Mouse (Mus musculus) midbrain, embryonic 13.5 days (tissue): ENCODE measurements at regions not wholly inside any gene's neighbourhood (a gene's known extent, or its start where the extent isn't known, plus 50 kb on each side); places are given as distances from the start of the nearest gene placed in this dataset.

ENCODE experiments used
- ATAC-seq: fragments of 200-750 bp; cut with Nextera tagmentation; 2 replicates; pipeline ENCODE4 v1.8.0; 2017; ENCODE audit warnings: mild to moderate bottlenecking, moderate TSS enrichment, moderate library complexity
- H3K27ac ChIP-seq: fragments of 300-500 bp; sonication (generic); 2 replicates; pipeline ENCODE4 v1.5.1; 2015; ENCODE audit warnings: inconsistent platforms, mild to moderate bottlenecking, moderate library complexity
- H3K27me3 ChIP-seq: fragments of 300-500 bp; sonication (generic); 2 replicates; pipeline ENCODE4 v1.6.1; 2015; ENCODE audit warnings: mild to moderate bottlenecking, inconsistent platforms
- H3K36me3 ChIP-seq: fragments of 300-500 bp; sonication (generic); 2 replicates; pipeline ENCODE4 v1.6.1; 2015; ENCODE audit warnings: mild to moderate bottlenecking, inconsistent platforms
- H3K4me1 ChIP-seq: fragments of 300-500 bp; sonication (generic); replicated peaks from 2 replicates; pipeline ENCODE4 v1.6.1; 2015; ENCODE audit warnings: inconsistent platforms
- H3K4me2 ChIP-seq: fragments of 300-500 bp; sonication (generic); replicated peaks from 2 replicates; pipeline ENCODE4 v1.6.1; 2015; ENCODE audit warnings: moderate library complexity, mild to moderate bottlenecking, inconsistent platforms
- H3K4me3 ChIP-seq: fragments of 300-500 bp; sonication (generic); replicated peaks from 2 replicates; pipeline ENCODE4 v1.5.1; 2015; ENCODE audit warnings: mild to moderate bottlenecking, inconsistent platforms
- H3K9ac ChIP-seq: fragments of 300-500 bp; sonication (generic); replicated peaks from 2 replicates; pipeline ENCODE4 v1.6.1; 2015; ENCODE audit warnings: mild to moderate bottlenecking, inconsistent platforms
- H3K9me3 ChIP-seq: fragments of 300-500 bp; sonication (generic); 2 replicates; pipeline ENCODE4 v1.6.1; 2016; ENCODE audit warnings: mild to moderate bottlenecking, inconsistent platforms
- WGBS: fragments of 180-500 bp; shearing (Covaris S2); methylation state at CpG from one replicate; pipeline ENCODE4 v1.1.7; 2015; 5-methylcytosine and 5-hydroxymethylcytosine counted together

DNA sequence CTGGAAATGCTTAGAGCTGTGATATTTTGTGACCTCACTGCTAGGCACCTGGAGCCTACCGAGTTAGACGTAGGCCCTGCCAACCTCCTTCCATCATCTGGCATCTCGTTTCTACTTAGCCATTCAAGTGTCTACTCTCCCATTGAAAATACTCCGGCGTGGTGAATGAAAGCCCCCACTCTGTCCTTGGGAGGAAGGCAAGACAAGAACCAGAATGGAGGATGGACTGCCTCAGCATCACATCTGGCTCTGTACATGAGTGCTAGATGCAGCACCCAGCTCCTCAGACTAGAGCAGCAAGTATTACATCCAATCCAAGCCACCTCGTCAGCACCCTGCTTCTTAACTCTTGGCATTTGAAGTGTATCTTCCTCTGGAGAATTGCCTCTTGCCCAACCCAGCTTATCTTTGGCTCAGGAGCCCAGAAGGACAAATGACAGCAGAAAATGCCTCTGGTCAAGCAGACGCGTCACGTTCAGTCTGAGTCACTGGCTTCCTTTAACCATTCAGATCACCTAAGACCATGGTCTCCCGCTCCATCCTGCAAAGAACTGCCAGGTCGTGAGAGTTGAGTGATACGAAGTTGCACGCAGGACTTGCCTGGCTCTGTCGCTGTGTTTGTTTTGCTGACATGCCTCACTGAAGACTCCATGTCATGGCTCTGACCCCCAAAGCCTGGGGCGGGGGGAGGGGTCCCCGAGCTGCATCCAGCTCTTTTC, 132.3 kb downstream of the Tfap2a start:
- Histone ChIP-seq H3K27ac (peak overlapping the region; percentile 54; the same call in 1 of the 2 replicates), H3K4me3 (peak overlapping the region; percentile 34), H3K27me3 (no peaks in the 10 kb centered on the region), H3K36me3 (no peaks in the 10 kb centered on the region), H3K9ac (peak overlapping the region; percentile 39), H3K9me3 (no peaks in the 10 kb centered on the region), H3K4me1 (peaks cover 23% of the 10 kb centered on the region), H3K4me2 (peak overlapping the region; percentile 56)
- 52% methylated on average over 16 of the region's 16 CpGs for WGBS
- no peak; the same call in 1 of the 2 replicates for ATAC-seq

DNA sequence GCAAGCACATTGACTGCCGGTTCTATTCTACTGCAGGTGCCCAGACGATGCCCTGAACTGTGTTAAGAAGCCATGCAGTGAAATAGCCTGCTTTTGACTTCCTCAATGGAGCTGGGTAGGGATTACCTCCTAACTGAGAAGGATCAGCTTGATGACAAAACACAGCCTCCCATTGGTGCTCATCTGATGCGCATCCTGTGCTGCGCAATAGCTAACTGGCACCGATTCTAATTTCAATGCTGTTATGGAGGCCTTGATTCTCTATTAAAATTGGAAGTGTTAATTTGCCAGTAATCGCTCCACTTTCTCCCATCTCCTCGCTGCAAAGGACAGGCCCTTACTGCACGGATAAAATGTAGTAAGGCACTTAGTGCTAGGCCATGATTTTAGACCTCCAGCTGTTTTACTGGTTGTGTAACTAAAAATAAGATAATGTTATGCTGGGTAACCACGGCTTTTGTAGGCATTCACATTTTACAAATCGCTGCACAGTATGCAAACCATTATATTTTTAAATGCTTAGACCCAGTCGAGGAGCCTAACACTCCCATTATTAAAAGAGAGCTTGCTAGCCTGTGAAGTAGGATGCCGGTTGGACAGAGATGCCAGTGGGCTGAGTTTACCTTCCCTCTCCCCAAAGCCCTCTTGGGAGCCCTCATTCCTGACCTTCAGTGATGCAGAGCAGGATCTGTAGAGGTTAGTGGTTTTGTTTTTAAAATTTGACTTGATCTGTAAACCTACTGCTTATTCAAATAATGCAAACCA, 163.0 kb downstream of the Tfap2a start:
- Histone ChIP-seq H3K4me3 (no peak overlapping the region), H3K27me3 (no peaks in the 10 kb centered on the region), H3K36me3 (no peaks in the 10 kb centered on the region), H3K9me3 (no peaks in the 10 kb centered on the region), H3K27ac (no peak overlapping the region), H3K4me1 (no peaks in the 10 kb centered on the region), H3K9ac (no peak overlapping the region), H3K4me2 (no peak overlapping the region)
- no peak for ATAC-seq
- WGBS: 68% methylated on average over 12 of the region's 12 CpGs

GRCm38 (mm10) chr13:40569461-40569860, 168.7 kb downstream of the Tfap2a start:
- no peaks in the 10 kb centered on the region for H3K4me1 ChIP-seq
- no peaks in the 10 kb centered on the region for H3K36me3 ChIP-seq
- no peak overlapping the region for H3K9ac ChIP-seq
- ATAC-seq: no peak
- no peak overlapping the region for H3K4me2 ChIP-seq
- H3K9me3 ChIP-seq: no peaks in the 10 kb centered on the region
- no peak overlapping the region for H3K4me3 ChIP-seq
- no peak overlapping the region for H3K27ac ChIP-seq
- H3K27me3 ChIP-seq: no peaks in the 10 kb centered on the region
- WGBS: 54% methylated on average over 5 of the region's 5 CpGs

DNA sequence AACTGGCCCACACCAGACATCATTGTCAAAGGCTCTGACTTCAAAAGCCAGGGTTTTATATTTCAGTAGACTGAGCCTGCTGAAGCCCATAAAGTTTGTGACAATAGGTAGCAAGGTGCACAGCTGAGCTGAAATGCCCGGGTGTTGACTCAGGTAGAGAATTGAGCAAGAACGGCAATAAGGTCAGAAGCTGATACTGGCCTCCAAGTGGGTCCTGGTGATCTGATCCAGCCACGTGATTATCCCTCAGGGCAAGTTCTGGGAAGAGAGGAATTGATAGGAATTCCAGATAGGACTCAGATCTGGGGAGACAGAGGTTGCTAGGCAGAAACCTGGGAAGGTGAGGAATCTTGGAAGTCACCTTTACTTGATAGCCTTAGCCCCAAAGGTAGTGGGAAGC, 170.4 kb downstream of the Tfap2a start:
- no peak overlapping the region for H3K27ac ChIP-seq
- no peaks in the 10 kb centered on the region for H3K36me3 ChIP-seq
- H3K4me3 ChIP-seq: no peak overlapping the region
- H3K27me3 ChIP-seq: no peaks in the 10 kb centered on the region
- WGBS: 87% methylated on average over 3 of the region's 3 CpGs
- H3K4me1 ChIP-seq: no peaks in the 10 kb centered on the region
- no peak overlapping the region for H3K4me2 ChIP-seq
- H3K9me3 ChIP-seq: no peaks in the 10 kb centered on the region
- ATAC-seq: no peak
- H3K9ac ChIP-seq: no peak overlapping the region

DNA sequence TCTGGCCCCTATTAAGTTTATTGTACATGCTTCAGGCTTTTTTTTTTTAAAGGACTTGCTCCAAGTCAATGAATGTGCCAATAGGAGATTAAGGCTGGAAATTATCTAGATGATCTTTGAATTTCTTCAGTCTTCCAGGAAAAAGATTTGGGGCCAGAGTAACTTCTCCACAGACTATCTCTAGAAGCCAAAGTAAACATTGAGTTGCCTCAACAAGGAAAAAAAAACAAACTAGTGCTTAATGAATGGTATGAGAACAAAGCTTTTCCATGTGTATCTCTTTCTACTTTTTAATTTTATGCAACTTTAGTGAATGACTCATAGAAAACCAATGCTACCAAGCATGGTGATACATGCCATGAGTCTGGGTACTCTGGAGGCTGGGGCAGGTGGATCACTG, 173.8 kb downstream of the Tfap2a start:
- Histone ChIP-seq H3K4me3 (no peak overlapping the region), H3K9ac (no peak overlapping the region), H3K27me3 (no peaks in the 10 kb centered on the region), H3K4me1 (no peaks in the 10 kb centered on the region), H3K9me3 (no peaks in the 10 kb centered on the region), H3K27ac (no peak overlapping the region), H3K36me3 (no peaks in the 10 kb centered on the region), H3K4me2 (no peak overlapping the region)
- no peak for ATAC-seq

GRCm38 (mm10) chr13:40554368-40554767, 183.8 kb downstream of the Tfap2a start:
- Histone ChIP-seq H3K27ac (no peak overlapping the region), H3K36me3 (no peaks in the 10 kb centered on the region), H3K9ac (no peak overlapping the region), H3K27me3 (no peaks in the 10 kb centered on the region), H3K4me1 (no peaks in the 10 kb centered on the region), H3K9me3 (no peaks in the 10 kb centered on the region), H3K4me2 (no peak overlapping the region), H3K4me3 (no peak overlapping the region)
- ATAC-seq: no peak
- 68% methylated on average over 7 of the region's 7 CpGs for WGBS

GRCm38 (mm10) chr13:40525501-40525900, 164.3 kb upstream of the Ofcc1 start:
- no peaks in the 10 kb centered on the region for H3K36me3 ChIP-seq
- H3K4me3 ChIP-seq: no peak overlapping the region
- no peaks in the 10 kb centered on the region for H3K4me1 ChIP-seq
- H3K4me2 ChIP-seq: no peak overlapping the region
- H3K9me3 ChIP-seq: no peaks in the 10 kb centered on the region
- no peaks in the 10 kb centered on the region for H3K27me3 ChIP-seq
- H3K9ac ChIP-seq: no peak overlapping the region
- no peak overlapping the region for H3K27ac ChIP-seq
- ATAC-seq: no peak

- no peak overlapping the region for H3K4me2 ChIP-seq
- H3K9me3 ChIP-seq: no peaks in the 10 kb centered on the region
- no peak overlapping the region for H3K9ac ChIP-seq
- no peak for ATAC-seq
- H3K4me3 ChIP-seq: no peak overlapping the region
- H3K36me3 ChIP-seq: no peaks in the 10 kb centered on the region
- no peaks in the 10 kb centered on the region for H3K4me1 ChIP-seq
- 69% methylated on average over 2 of the region's 2 CpGs for WGBS
- no peak overlapping the region for H3K27ac ChIP-seq
- no peaks in the 10 kb centered on the region for H3K27me3 ChIP-seq
These were observed 161.9 kb upstream of the Ofcc1 start for GRCm38 (mm10) chr13:40523115-40523514.

DNA sequence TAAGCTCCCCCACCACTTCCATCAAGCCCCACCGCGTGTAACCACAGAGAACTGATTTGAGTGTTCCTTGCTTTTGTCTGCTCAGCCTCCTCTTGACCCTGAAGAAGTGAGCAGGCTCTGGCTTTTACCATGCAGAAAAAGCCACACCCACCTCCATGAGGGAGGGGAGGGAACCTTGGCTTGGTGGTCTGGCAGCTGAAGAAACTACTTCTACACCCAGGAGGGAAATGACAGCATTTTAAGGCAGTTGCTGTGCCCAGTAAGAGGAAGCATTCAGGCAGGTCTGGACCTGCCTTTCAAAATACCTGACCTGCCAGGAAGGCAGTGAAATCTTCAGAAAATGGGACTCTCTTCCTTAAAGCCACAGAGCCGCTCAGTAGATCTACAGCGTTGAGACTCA, 156.9 kb upstream of the Ofcc1 start:
- no peak for ATAC-seq
- Histone ChIP-seq H3K9ac (no peak overlapping the region), H3K9me3 (no peaks in the 10 kb centered on the region), H3K27ac (no peak overlapping the region), H3K4me1 (no peaks in the 10 kb centered on the region), H3K36me3 (no peaks in the 10 kb centered on the region), H3K4me2 (no peak overlapping the region), H3K4me3 (no peak overlapping the region), H3K27me3 (no peaks in the 10 kb centered on the region)
- WGBS: 71% methylated on average over 4 of the region's 4 CpGs

GRCm38 (mm10) chr13:40509290-40509689, 148.0 kb upstream of the Ofcc1 start:
- WGBS: 75% methylated on average over 1 of the region's 1 CpGs
- Histone ChIP-seq H3K4me1 (no peaks in the 10 kb centered on the region), H3K4me3 (no peak overlapping the region)

GRCm38 (mm10) chr13:40480830-40481229, 119.6 kb upstream of the Ofcc1 start:
- Histone ChIP-seq H3K36me3 (no peaks in the 10 kb centered on the region), H3K27me3 (no peaks in the 10 kb centered on the region), H3K9me3 (no peaks in the 10 kb centered on the region), H3K4me1 (0 out of 2 replicates have a peak, but pooled peaks cover 3% of the 10 kb centered on the region), H3K9ac (no peak overlapping the region), H3K4me2 (no peak overlapping the region), H3K27ac (peak overlapping the region; percentile 47; the same call in 1 of the 2 replicates), H3K4me3 (no peak overlapping the region)
- peak; percentile 67; the same call in 1 of the 2 replicates for ATAC-seq
- WGBS: 41% methylated on average over 7 of the region's 7 CpGs

More at GRCm38 (mm10) chr13:40509290-40509689, 148.0 kb upstream of the Ofcc1 start:
- no peaks in the 10 kb centered on the region for H3K9me3 ChIP-seq
- H3K4me2 ChIP-seq: no peak overlapping the region
- no peaks in the 10 kb centered on the region for H3K36me3 ChIP-seq
- ATAC-seq: no peak
- no peaks in the 10 kb centered on the region for H3K27me3 ChIP-seq
- H3K9ac ChIP-seq: no peak overlapping the region
- H3K27ac ChIP-seq: no peak overlapping the region

- 87% methylated on average over 3 of the region's 3 CpGs for WGBS
- Histone ChIP-seq H3K4me2 (no peak overlapping the region), H3K36me3 (no peaks in the 10 kb centered on the region), H3K4me3 (no peak overlapping the region), H3K27me3 (no peaks in the 10 kb centered on the region), H3K9me3 (no peaks in the 10 kb centered on the region), H3K9ac (no peak overlapping the region), H3K4me1 (no peaks in the 10 kb centered on the region), H3K27ac (no peak overlapping the region)
- no peak for ATAC-seq
These were observed 111.4 kb upstream of the Ofcc1 start for GRCm38 (mm10) chr13:40472683-40473082.
